Mouse (Mus musculus): Measurements from ENCODE around the gene Kcne1. TPM values are rescaled to one million over a fixed set of nuclear protein-coding genes. Genes with fewer than 3 reads are reported as not detected.

Kcne1 gene
- polyA plus RNA-seq, 1 experiment from 2014 or later: 162 TPM

DNA sequence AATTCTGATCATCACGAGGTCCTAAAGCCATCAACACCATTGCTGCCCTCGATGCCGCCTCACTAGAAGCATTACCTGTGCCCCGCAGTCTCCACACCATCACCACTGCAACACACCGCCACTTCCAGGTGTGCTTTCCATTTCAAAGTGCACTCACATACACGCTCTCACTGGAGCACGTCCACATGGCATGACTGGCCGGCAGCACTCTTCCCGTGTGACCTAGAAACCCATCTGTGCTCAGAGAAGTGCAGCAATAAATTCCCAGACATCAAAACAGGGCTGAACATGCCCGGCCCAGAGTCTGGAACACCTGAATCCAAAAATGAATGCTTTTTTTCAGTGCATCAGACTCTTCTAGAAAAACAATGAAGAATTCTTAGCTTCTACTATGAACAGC is 31.4 kb downstream of the Kcne1 start:
- Histone ChIP-seq H3K4me2 (no peak overlapping the region), H3K9ac (no peak overlapping the region), H3K36me3 (no peaks in the 10 kb centered on the region), H3K4me1 (replicated peaks) (0 out of 2 replicates have a peak, but pooled peaks cover 5% of the 10 kb centered on the region), H3K27me3 (no peaks in the 10 kb centered on the region), H3K4me3 (no peak overlapping the region), H3K9me3 (replicated peaks) (no peaks in the 10 kb centered on the region), H3K27ac (no peak overlapping the region)
- 86% methylated on average over 10 of the region's 10 CpGs for WGBS
- ATAC-seq (replicated peaks; ENCODE audit: insufficient number of reproducible peaks, insufficient read depth, low FRiP score, low read depth): no peak

DNA sequence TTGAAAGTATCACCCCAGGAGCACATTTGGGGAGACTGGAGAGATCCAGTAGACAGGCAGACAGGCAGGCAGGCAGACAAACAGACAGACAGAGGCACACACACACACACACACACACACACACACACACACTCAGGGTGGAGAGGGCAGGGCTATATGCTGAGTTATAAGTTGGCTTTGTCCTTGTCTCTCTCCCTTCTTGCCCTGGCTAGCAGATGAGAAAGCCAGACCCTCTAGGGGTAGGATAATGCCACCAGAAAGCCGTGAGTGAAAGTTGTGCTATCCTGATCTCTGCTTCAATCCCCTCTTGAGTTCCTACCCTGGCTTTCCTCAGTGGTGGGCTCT is 34.2 kb downstream of the Kcne1 start:
- Histone ChIP-seq H3K27me3 (no peaks in the 10 kb centered on the region), H3K9ac (no peak overlapping the region), H3K4me3 (no peak overlapping the region), H3K4me2 (no peak overlapping the region), H3K27ac (no peak overlapping the region), H3K4me1 (replicated peaks) (no peaks in the 10 kb centered on the region), H3K9me3 (replicated peaks) (no peaks in the 10 kb centered on the region), H3K36me3 (no peaks in the 10 kb centered on the region)
- no peak for ATAC-seq (replicated peaks; ENCODE audit: insufficient number of reproducible peaks, insufficient read depth, low FRiP score, low read depth)
- 50% methylated on average over 1 of the region's 1 CpGs for WGBS

DNA sequence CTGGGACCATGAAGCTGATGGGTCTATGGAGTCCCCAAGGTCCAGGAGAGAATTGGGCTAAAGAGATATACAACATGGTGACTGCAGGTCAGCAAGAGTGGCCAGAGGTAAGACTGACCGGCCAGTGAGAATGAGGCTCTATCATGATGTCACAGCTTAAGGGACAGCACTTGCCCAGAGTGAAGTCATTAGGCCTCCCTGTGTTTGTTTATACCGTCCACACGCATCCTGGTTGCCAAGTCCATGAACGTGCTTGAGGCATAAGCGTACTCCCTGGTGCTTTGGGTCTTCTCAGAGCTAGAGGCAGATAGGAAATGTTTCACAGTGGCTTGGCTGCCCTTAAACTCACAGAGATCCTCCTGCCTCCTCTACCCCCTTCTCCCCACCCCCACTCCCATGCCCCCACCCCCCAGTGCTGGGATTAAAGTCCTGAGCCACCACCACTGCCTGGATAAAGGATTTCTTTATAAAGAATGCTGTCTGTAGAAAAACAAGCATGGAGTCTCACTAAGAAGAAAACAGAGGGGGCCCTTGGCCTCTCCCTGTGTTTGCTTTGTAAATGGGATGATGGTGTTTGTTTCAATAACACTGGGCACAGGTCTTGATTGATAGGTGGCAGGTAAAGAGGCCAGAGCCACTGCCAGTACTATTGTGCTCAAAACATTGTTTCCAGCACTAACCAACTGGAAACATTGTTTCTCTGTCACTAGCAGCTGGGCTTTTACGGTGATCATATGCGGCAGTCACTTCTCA is 34.8 kb downstream of the Kcne1 start:
- Histone ChIP-seq H3K9ac (no peak overlapping the region), H3K27ac (no peak overlapping the region), H3K4me1 (replicated peaks) (no peaks in the 10 kb centered on the region), H3K9me3 (replicated peaks) (no peaks in the 10 kb centered on the region), H3K4me3 (no peak overlapping the region), H3K27me3 (no peaks in the 10 kb centered on the region), H3K4me2 (no peak overlapping the region), H3K36me3 (no peaks in the 10 kb centered on the region)
- WGBS: 62% methylated on average over 7 of the region's 7 CpGs
- no peak for ATAC-seq (replicated peaks; ENCODE audit: insufficient number of reproducible peaks, insufficient read depth, low FRiP score, low read depth)

DNA sequence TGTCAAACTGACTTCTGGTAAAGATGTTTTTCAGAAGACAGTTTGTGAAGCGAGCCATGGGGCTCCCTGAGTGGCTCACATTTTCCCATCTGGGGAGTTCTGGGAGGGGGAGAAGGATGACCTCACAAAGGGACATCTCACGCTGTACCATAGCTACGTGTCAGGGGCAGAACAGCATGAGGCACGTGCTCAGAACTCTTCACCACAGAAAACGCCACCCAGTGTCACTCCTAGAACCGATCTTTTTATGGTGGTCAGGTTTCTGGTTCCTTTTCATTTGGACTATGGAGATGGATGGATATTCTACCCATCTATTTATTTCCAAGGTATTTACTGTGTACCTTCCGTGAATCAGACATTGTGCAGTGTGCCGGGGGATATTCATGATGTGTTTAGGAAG is 37.9 kb downstream of the Kcne1 start, which contains the start of gene Fam243:
TSS of gene Fam243 (minus strand) at position 101 of the 400 bp plus-strand sequence.
- H3K9ac ChIP-seq: no peak within 1 kb of the TSS
- no peaks in the 10 kb centered on the region for H3K36me3 ChIP-seq
- no peaks in the 10 kb centered on the region for H3K9me3 ChIP-seq (replicated peaks)
- WGBS: 90% methylated on average over 8 of the region's 8 CpGs
- no peaks in the 10 kb centered on the region for H3K27me3 ChIP-seq
- H3K4me1 ChIP-seq (replicated peaks): no peaks in the 10 kb centered on the region
- ATAC-seq (replicated peaks; ENCODE audit: insufficient number of reproducible peaks, insufficient read depth, low FRiP score, low read depth): no peak
- H3K4me3 ChIP-seq: no peak within 1 kb of the TSS
- no peak within 1 kb of the TSS for H3K4me2 ChIP-seq
- H3K27ac ChIP-seq: no peak within 1 kb of the TSS

DNA sequence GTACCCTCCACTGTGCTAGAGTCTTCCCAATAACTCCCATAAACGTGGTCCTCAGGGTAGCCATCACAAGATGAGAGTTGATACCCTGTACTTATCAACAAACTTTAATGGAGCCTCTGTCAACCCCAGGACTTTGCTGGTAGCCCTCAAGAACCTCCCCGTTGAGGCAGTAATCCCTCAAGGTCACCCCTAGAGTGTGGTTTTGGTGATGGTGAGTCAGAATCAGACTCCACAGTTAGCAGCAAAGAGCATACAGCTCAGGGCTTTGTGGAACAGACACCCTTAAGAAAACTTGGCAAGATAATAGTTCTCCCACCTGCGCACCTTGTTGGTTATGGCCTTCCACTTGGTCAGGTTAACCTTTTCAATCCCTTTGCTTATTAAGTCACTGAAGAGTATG is 38.9 kb downstream of the Kcne1 start:
- H3K4me3 ChIP-seq: no peak overlapping the region
- H3K4me2 ChIP-seq: no peak overlapping the region
- WGBS: 72% methylated on average over 3 of the region's 3 CpGs
- no peak for ATAC-seq (replicated peaks; ENCODE audit: insufficient number of reproducible peaks, insufficient read depth, low FRiP score, low read depth)
- H3K4me1 ChIP-seq (replicated peaks): no peaks in the 10 kb centered on the region
- no peak overlapping the region for H3K9ac ChIP-seq
- H3K36me3 ChIP-seq: no peaks in the 10 kb centered on the region
- H3K9me3 ChIP-seq (replicated peaks): no peaks in the 10 kb centered on the region
- no peaks in the 10 kb centered on the region for H3K27me3 ChIP-seq
- H3K27ac ChIP-seq: no peak overlapping the region

DNA sequence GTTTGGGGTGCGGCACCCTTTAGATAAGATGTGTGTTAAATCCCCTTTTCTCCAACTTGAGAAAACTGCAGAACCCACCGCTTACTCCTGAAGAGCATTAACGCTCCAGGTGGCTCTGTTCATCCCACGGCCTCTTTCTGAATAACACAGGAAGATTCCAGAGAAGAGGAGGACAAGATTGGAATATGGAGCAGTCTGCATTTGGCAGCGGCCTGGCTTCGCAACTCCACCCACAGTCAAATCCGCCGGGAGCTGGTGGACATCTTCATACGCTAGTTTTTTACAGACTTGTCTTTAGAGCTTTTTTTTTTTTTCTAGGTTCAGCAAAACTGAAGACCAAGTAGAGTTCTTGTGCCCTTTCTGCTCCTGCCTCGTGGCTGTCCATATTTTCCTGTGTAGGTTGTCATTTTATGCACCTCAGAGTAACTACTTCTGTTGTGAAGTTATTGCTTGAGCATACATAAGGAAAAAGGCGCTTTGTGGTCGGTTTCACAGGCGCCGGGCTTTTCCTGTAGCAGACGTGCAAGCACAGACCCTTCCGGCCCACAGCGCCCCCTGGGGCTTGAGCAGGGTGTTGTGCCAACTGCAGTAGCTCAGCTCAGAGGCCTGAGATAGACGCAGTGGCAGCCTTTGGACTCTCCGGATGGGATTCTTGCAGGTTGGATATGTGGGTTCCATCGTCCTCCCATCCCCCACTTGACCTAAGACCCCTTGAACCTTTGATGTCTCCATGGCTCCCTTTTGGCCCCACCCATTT is 39.7 kb downstream of the Kcne1 start:
- Histone ChIP-seq H3K27ac (no peak overlapping the region), H3K9me3 (replicated peaks) (no peaks in the 10 kb centered on the region)
- WGBS: 62% methylated on average over 20 of the region's 20 CpGs

DNA sequence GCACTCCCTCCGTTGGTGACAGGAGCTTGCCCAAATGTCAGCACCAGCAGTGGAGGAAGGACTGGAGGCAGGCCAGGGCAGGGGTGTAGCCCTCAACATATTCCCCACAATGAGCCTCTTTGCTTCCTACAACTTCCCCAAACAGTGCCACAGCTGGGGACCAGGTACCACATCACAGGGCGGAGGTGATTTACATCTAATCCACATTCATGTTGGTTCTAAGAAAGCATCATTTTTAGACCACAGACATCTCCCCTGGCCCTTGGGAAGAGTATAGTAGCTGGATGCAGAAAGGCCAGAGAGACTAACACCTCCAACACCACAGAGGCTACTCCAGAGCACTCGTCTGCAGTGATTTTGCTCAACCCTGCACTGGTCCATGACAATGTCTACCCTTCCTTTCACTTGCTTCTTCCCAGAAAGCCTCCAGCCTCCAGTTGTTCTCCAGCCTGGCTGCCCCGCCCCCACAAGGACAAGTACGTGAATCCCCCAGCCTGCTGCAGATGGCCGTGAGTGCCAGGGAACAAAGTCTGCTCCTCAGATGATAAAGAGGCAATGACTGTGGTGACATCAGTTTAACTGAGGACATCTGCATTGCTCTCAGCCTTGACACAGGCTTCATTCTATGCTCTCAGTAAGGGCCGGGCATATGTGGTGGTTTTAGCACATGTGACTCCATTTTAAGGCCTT is 43.1 kb downstream of the Kcne1 start:
- no peak overlapping the region for H3K4me3 ChIP-seq
- WGBS: 60% methylated on average over 7 of the region's 7 CpGs
- H3K9me3 ChIP-seq (replicated peaks): no peaks in the 10 kb centered on the region
- peaks cover 18% of the 10 kb centered on the region; the same call in 1 of the 2 replicates for H3K36me3 ChIP-seq
- ATAC-seq (replicated peaks; ENCODE audit: insufficient number of reproducible peaks, insufficient read depth, low FRiP score, low read depth): no peak
- peaks cover 3% of the 10 kb centered on the region for H3K4me1 ChIP-seq (replicated peaks)
- H3K4me2 ChIP-seq: no peak overlapping the region
- H3K27ac ChIP-seq: no peak overlapping the region
- no peak overlapping the region for H3K9ac ChIP-seq
- no peaks in the 10 kb centered on the region for H3K27me3 ChIP-seq

More for the DNA sequence above, 39.7 kb downstream of the Kcne1 start:
- no peak overlapping the region for H3K4me3 ChIP-seq
- peaks cover under 1% of the 10 kb centered on the region for H3K4me1 ChIP-seq (replicated peaks)
- ATAC-seq (replicated peaks; ENCODE audit: insufficient number of reproducible peaks, insufficient read depth, low FRiP score, low read depth): no peak
- no peak overlapping the region for H3K9ac ChIP-seq
- no peaks in the 10 kb centered on the region for H3K27me3 ChIP-seq
- H3K36me3 ChIP-seq: no peaks in the 10 kb centered on the region
- H3K4me2 ChIP-seq: no peak overlapping the region

DNA sequence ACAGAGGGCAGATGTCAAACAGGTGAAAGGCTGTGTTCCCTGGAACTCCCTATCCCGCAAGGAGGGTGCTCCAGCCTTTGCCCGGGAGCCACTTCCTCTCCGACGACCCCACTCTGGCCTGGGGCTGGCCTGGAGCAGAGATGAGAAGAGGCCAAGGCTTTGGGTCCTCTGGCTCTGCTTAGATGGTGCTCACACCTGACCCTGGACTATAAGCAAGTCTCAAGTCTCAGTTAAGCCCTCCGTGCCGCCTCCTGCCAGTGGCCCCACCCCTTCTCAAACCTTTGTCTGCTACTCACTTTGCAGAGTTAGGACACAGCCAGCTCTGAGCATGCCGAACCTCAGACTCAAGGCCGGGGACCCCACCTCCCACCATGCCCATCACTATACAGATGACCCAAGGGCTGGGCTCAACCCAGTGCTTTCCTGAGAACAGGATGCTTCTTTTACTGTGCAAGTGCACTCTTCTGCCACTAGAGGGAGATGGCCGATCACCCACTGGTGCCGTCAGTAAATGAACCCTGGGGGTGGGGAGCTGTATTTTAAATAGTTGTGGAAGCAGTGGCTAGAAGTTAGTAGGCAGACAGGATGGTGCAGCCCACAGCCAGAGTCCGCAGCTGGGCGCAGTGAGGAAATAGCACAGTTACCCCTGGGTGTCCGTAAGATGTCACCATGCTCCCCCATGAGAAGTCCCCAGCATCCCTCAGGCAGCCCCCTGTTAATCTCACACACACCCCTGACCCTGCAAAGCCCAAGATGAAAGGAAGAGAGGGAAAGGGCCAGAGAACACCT is 45.1 kb downstream of the Kcne1 start:
- no peak overlapping the region for H3K27ac ChIP-seq
- peaks cover 33% of the 10 kb centered on the region for H3K36me3 ChIP-seq
- no peaks in the 10 kb centered on the region for H3K9me3 ChIP-seq (replicated peaks)
- H3K4me2 ChIP-seq: no peak overlapping the region
- H3K9ac ChIP-seq: no peak overlapping the region
- peaks cover 3% of the 10 kb centered on the region for H3K4me1 ChIP-seq (replicated peaks)
- no peak overlapping the region for H3K4me3 ChIP-seq
- 49% methylated on average over 13 of the region's 13 CpGs for WGBS
- H3K27me3 ChIP-seq: no peaks in the 10 kb centered on the region
- ATAC-seq (replicated peaks; ENCODE audit: insufficient number of reproducible peaks, insufficient read depth, low FRiP score, low read depth): peak; percentile 60

DNA sequence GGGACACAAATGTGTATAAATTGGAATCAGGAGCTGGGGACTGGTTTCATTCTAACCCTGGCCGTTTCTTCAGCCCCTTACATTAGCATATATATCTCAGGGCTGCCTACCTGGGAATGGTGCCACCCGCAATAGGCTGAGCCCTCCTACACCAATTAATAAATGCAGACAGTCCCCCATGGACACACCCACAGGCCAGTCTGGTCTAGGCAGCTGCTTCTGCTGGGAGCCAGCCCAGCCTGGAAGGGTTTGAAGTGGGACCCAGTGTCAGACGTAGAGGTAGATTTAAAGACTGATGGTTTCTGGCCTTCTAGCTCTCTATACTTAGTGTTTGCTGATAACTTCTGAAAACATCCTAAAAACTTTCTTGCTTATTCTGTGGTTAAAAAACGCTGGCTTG is 50.1 kb downstream of the Kcne1 start:
- Histone ChIP-seq H3K4me1 (replicated peaks) (no peaks in the 10 kb centered on the region), H3K9ac (no peak overlapping the region), H3K27ac (no peak overlapping the region), H3K4me2 (no peak overlapping the region), H3K27me3 (no peaks in the 10 kb centered on the region), H3K36me3 (peaks cover 59% of the 10 kb centered on the region), H3K9me3 (replicated peaks) (no peaks in the 10 kb centered on the region), H3K4me3 (no peak overlapping the region)
- ATAC-seq (replicated peaks; ENCODE audit: insufficient number of reproducible peaks, insufficient read depth, low FRiP score, low read depth): no peak
- WGBS: 66% methylated on average over 4 of the region's 4 CpGs

DNA sequence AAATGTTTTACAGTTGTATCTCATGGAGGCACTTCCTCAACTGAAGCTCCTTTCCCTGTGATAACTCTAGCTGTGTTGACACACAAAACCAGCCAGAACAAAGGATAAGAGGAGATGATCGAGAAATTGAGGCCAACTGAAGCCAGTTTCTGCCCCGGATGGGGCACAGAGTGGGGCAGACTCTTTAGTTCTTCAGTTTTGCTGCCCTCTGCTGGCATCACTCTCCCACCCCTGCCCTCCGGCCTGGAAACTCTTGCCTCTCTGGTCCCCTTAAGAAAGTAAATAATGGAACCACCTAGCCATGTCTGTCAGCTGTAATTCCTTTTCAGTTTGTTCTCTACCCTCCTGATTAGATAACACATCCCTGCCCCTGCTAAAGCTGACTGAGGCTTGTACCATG is 51.3 kb downstream of the Kcne1 start:
- Histone ChIP-seq H3K4me2 (no peak overlapping the region), H3K36me3 (peaks cover 53% of the 10 kb centered on the region), H3K27ac (no peak overlapping the region), H3K4me1 (replicated peaks) (peaks cover 4% of the 10 kb centered on the region; the same call in 1 of the 2 replicates), H3K9me3 (replicated peaks) (no peaks in the 10 kb centered on the region), H3K9ac (no peak overlapping the region), H3K27me3 (no peaks in the 10 kb centered on the region), H3K4me3 (no peak overlapping the region)
- 78% methylated on average over 3 of the region's 3 CpGs for WGBS
- ATAC-seq (replicated peaks; ENCODE audit: insufficient number of reproducible peaks, insufficient read depth, low FRiP score, low read depth): no peak

DNA sequence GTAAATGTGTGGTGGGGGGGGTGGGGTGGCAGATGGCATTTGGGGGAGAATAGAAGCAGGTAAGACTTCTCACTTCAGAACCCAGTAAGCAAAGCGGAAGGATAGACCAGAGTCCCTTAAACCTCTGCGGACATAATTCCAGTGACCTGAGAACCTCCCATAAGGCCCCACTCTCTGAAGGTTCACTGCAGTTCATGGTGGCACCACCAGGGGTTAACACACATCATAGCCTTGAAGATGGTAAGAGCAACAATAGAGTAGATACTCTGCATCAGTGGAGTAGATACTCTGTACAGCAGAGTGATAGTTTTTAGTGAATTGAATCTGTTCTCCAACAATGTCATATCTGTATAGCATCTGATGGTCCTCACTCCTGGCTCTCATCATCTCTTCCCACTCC is 53.7 kb downstream of the Kcne1 start:
- H3K4me3 ChIP-seq: no peak overlapping the region
- no peak for ATAC-seq (replicated peaks; ENCODE audit: insufficient number of reproducible peaks, insufficient read depth, low FRiP score, low read depth)
- peaks cover 35% of the 10 kb centered on the region for H3K36me3 ChIP-seq
- no peak overlapping the region for H3K9ac ChIP-seq
- H3K4me2 ChIP-seq: no peak overlapping the region
- no peaks in the 10 kb centered on the region for H3K9me3 ChIP-seq (replicated peaks)
- H3K27ac ChIP-seq: no peak overlapping the region
- WGBS: 96% methylated on average over 2 of the region's 2 CpGs
- H3K27me3 ChIP-seq: no peaks in the 10 kb centered on the region
- H3K4me1 ChIP-seq (replicated peaks): peaks cover 20% of the 10 kb centered on the region
